Mouse (Mus musculus): Measurements from ENCODE around the gene Col1a1.

DNA sequence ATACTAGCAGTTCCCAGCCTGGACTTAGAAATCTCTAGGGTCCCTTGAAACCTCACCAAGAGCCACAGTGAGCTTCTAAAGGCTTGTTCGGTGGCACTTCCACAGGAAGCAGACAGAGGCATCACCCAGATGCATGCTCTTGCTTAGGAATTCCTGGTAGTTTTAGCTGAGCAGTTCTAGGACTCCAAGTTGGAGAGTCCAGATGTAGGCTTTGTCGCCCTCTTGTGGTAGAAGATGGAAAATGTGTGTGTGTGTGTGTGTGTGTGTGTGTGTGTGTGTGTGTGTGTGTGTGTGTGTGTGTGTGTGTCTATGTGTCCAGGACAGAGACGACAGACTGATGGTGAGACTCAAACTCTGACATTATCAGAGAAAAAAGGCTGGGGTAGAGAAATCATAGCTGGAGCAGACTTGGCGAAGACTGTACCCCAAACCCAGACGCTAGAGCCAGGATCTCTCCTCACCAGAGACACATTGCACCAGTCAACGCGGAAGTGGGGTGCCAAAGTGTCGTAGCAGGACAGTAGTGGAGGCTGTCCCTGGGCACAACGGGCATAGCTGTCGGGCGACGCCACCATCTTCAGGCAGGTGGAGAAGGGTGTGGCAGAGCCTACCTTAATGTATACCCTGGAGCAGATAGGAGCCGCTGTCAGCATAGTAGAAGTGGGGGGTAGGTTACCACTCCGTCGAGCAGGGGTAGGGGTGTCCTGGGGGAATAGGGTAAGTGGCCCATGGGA lies 34.4 kb downstream of the Col1a1 start:
- TF ChIP-seq UBTF (IDR thresholded peaks at IDR 0.05; ENCODE audit: low read depth, low read length) (no peak), CTCF (conservative IDR thresholded peaks at IDR 0.05 in 1 of 2, IDR thresholded peaks at IDR 0.05 in 1 of 2; ENCODE audit: low read depth in 2 of 2, low read length in 2 of 2) (peak; percentile 68 to 90), SMC3 (IDR thresholded peaks at IDR 0.05; ENCODE audit: low read depth, low read length) (peak; percentile 74)
